ENCODE assay signal across 22 mouse cellular contexts in genomic region chr7:15918371-15918770, GRCm38 (mm10). TPM values are rescaled to one million over a fixed set of nuclear protein-coding genes. Genes with fewer than 3 reads are reported as not detected.
DNase-seq lines count a peak whose midpoint lies in the region; ATAC-seq and TF ChIP-seq lines count a peak whose summit lies in the region.
"Had no signal": no experiment of that assay in that cellular context is flagged by ENCODE, and none has a peak within 500 bp of the region (broad histone marks: within the 10 kb centered on the region; RNA-seq: fewer than 3 reads in every experiment).

No protein-coding gene starts in this region.

- peaks cover 23% of the 10 kb centered on the region for H3K36me3 ChIP-seq in heart, embryonic 11.5 days (ENCODE audit: control insufficient read depth, insufficient read depth, low read length)
- H3K36me3 ChIP-seq in liver, adult 2 months (ENCODE audit: control insufficient read depth, insufficient read depth, low read length): no peaks in the 10 kb centered on the region
- H3K36me3 ChIP-seq in liver, embryonic 11.5 days (ENCODE audit: control insufficient read depth, insufficient read depth, low read length): peaks cover 20% of the 10 kb centered on the region; the same call in 1 of the 2 replicates

- no peak overlapping the region for H3K9ac ChIP-seq in heart, embryonic 11.5 days (ENCODE audit: low read depth, low read length)
- no peak overlapping the region for H3K9ac ChIP-seq in liver, adult 2 months (ENCODE audit: low read depth, low read length)
- H3K9ac ChIP-seq in liver, embryonic 11.5 days (ENCODE audit: low read depth, low read length): no peak overlapping the region
- H3K9ac ChIP-seq: embryonic facial prominence, embryonic 13.5 days; forebrain, embryonic 12.5 days; hindbrain, embryonic 12.5 days had no signal

- no peak overlapping the region for H3K4me3 ChIP-seq in heart, embryonic 11.5 days (ENCODE audit: low read depth, low read length)
- no peak overlapping the region for H3K4me3 ChIP-seq in liver, adult 2 months (ENCODE audit: insufficient read depth, low read depth, low read length)
- H3K4me3 ChIP-seq in liver, embryonic 11.5 days (ENCODE audit: low read depth, low read length): no peak overlapping the region
- H3K4me3 ChIP-seq: embryonic facial prominence, embryonic 13.5 days; forebrain, embryonic 12.5 days; hindbrain, embryonic 12.5 days had no signal

- no peak overlapping the region for H3K4me2 ChIP-seq in heart, embryonic 11.5 days
- H3K4me2 ChIP-seq in liver, embryonic 11.5 days: no peak overlapping the region
- H3K4me2 ChIP-seq: embryonic facial prominence, embryonic 13.5 days; forebrain, embryonic 12.5 days; hindbrain, embryonic 12.5 days had no signal

- no peaks in the 10 kb centered on the region for H3K9me3 ChIP-seq in heart, embryonic 11.5 days (replicated peaks; ENCODE audit: control insufficient read depth, low read length)
- H3K9me3 ChIP-seq in liver, embryonic 11.5 days (ENCODE audit: control insufficient read depth, low read length): no peaks in the 10 kb centered on the region
- H3K9me3 ChIP-seq: embryonic facial prominence, embryonic 13.5 days; forebrain, embryonic 12.5 days; hindbrain, embryonic 12.5 days had no signal

- DNase-seq in adrenal gland, postnatal 14 days: peak; percentile 57
- DNase-seq in adrenal gland, adult 8-10 months: no peak
- peak; percentile 82 for DNase-seq in heart, adult 11 months
- peak; percentile 72 for DNase-seq in liver, adult 2 months (ENCODE audit: extremely low read depth, low read depth, low spot score)
- DNase-seq in liver, embryonic 11.5 days (ENCODE audit: low spot score): no peak
- no peak for DNase-seq in embryo, embryonic 9.5 days (ENCODE audit: extremely low spot score)
- DNase-seq: cerebellum, adult 2 months; cerebellum, postnatal 25 days; gastrocnemius, postnatal 25 days; heart, postnatal 10 days; heart, postnatal 4 days had no signal

- TF ChIP-seq POLR2A in liver, adult 2 months (IDR thresholded peaks at IDR 0.05; ENCODE audit: extremely low read depth, insufficient read depth, low read length): no peak

- TF ChIP-seq CTCF in liver, adult 2 months (IDR thresholded peaks at IDR 0.05; ENCODE audit: low read depth, low read length): no peak

- no peaks in the 10 kb centered on the region for H3K27me3 ChIP-seq in heart, embryonic 11.5 days (ENCODE audit: control insufficient read depth, insufficient read depth, low read length)
- H3K27me3 ChIP-seq in liver, adult 2 months (ENCODE audit: control insufficient read depth, insufficient read depth, low read length): no peaks in the 10 kb centered on the region
- no peaks in the 10 kb centered on the region for H3K27me3 ChIP-seq in liver, embryonic 11.5 days (replicated peaks; ENCODE audit: control insufficient read depth, insufficient read depth, low read length)
- H3K27me3 ChIP-seq: embryonic facial prominence, embryonic 13.5 days; forebrain, embryonic 12.5 days; hindbrain, embryonic 12.5 days had no signal

- no peak for ATAC-seq in heart, embryonic 11.5 days (replicated peaks; ENCODE audit: insufficient number of reproducible peaks, low FRiP score, low TSS enrichment)
- ATAC-seq in liver, embryonic 11.5 days (replicated peaks; ENCODE audit: low FRiP score): no peak
- ATAC-seq: forebrain, embryonic 16.5 days; hindbrain, embryonic 16.5 days; inflammation-experienced regulatory T-cells, adult 6 months; intestine, postnatal 0 days had no signal

- peaks cover 7% of the 10 kb centered on the region; the same call in 1 of the 2 replicates for H3K79me2 ChIP-seq in liver, adult 2 months (ENCODE audit: control insufficient read depth, insufficient read depth, low read length)

- no peak overlapping the region for H3K27ac ChIP-seq in heart, embryonic 11.5 days (ENCODE audit: low read depth, low read length)
- no peak overlapping the region for H3K27ac ChIP-seq in liver, adult 2 months (replicated peaks; ENCODE audit: insufficient read depth, low read depth, low read length)
- H3K27ac ChIP-seq in liver, embryonic 11.5 days (ENCODE audit: low read depth, low read length): no peak overlapping the region
- H3K27ac ChIP-seq: embryonic facial prominence, embryonic 13.5 days; forebrain, embryonic 12.5 days; hindbrain, embryonic 12.5 days had no signal

- peaks cover 14% of the 10 kb centered on the region for H3K4me1 ChIP-seq in heart, embryonic 11.5 days (ENCODE audit: control insufficient read depth, insufficient read depth, low read length)
- peaks cover 10% of the 10 kb centered on the region for H3K4me1 ChIP-seq in liver, adult 2 months (ENCODE audit: control insufficient read depth, insufficient read depth, low read length)
- H3K4me1 ChIP-seq in liver, embryonic 11.5 days (replicated peaks; ENCODE audit: control insufficient read depth, insufficient read depth, low read length): peaks cover 30% of the 10 kb centered on the region

RNA-seq across cellular contexts. Expression of gene Selenow, which starts 3.8 kb away (rescaled TPM):
- 191 and 202 TPM in 2 replicates for total RNA-seq in adrenal gland, postnatal 14 days (2021)
- 100 to 1,000 TPM; 169 to 222 (median 210) TPM for total RNA-seq in adrenal gland, adult 8-10 months (2022)
- polyA plus RNA-seq in heart, embryonic 11.5 days (2014; fragmentation: Nextera tagmentation; extraction: Ambion mirVana): 726 and 772 TPM in 2 replicates
- total RNA-seq in liver, adult 2 months (2014; rRNA removed): 67.9 and 68.1 TPM in 2 replicates
- polyA plus RNA-seq in liver, adult 2 months (2012; rRNA removed): 250 and 292 TPM in 2 replicates
- 557 and 609 TPM in 2 replicates for polyA plus RNA-seq in liver, embryonic 11.5 days (2014; fragmentation: Nextera tagmentation; extraction: Ambion mirVana)

RNA-seq across cellular contexts. Expression of gene Nop53, which starts 27.5 kb away (rescaled TPM):
- total RNA-seq in adrenal gland, postnatal 14 days (2021): 196 and 213 TPM in 2 replicates
- total RNA-seq in adrenal gland, adult 8-10 months (2022): 100 to 1,000 TPM; 175 to 199 (median 191) TPM
- 130 and 137 TPM in 2 replicates for polyA plus RNA-seq in heart, embryonic 11.5 days (2014; fragmentation: Nextera tagmentation; extraction: Ambion mirVana)
- total RNA-seq in liver, adult 2 months (2014; rRNA removed): 57.3 and 59.6 TPM in 2 replicates
- 65.2 and 69.5 TPM in 2 replicates for polyA plus RNA-seq in liver, adult 2 months (2012; rRNA removed)
- 217 and 219 TPM in 2 replicates for polyA plus RNA-seq in liver, embryonic 11.5 days (2014; fragmentation: Nextera tagmentation; extraction: Ambion mirVana)

RNA-seq across cellular contexts. Expression of gene Crxos, which starts 36.0 kb away (rescaled TPM):
- total RNA-seq in adrenal gland, postnatal 14 days (2021): not detected in 2 replicates
- total RNA-seq in adrenal gland, adult 8-10 months (2022): not detected
- not detected in 2 replicates for polyA plus RNA-seq in heart, embryonic 11.5 days (2014; fragmentation: Nextera tagmentation; extraction: Ambion mirVana)
- not detected in 2 replicates for total RNA-seq in liver, adult 2 months (2014; rRNA removed)
- polyA plus RNA-seq in liver, adult 2 months (2012; rRNA removed): not detected in 2 replicates
- polyA plus RNA-seq in liver, embryonic 11.5 days (2014; fragmentation: Nextera tagmentation; extraction: Ambion mirVana): not detected in 2 replicates
- total RNA-seq: gastrocnemius, postnatal 25 days; granulocyte monocyte progenitor cell, adult 5-6 weeks; heart, postnatal 10 days; heart, postnatal 4 days had no signal
- polyA plus RNA-seq: cerebellum, adult 2 months; embryonic facial prominence, embryonic 13.5 days; forebrain, embryonic 12.5 days; forebrain, embryonic 16.5 days; heart, embryonic 14.5 days; hindbrain, embryonic 12.5 days; hindbrain, embryonic 16.5 days; inflammation-experienced regulatory T-cells, adult 6 months; intestine, postnatal 0 days had no signal

RNA-seq across cellular contexts. Expression of gene Crx, which starts 38.6 kb away (rescaled TPM):
- not detected in 2 replicates for total RNA-seq in adrenal gland, postnatal 14 days (2021)
- total RNA-seq in adrenal gland, adult 8-10 months (2022): not detected
- not detected in 2 replicates for polyA plus RNA-seq in heart, embryonic 11.5 days (2014; fragmentation: Nextera tagmentation; extraction: Ambion mirVana)
- total RNA-seq in liver, adult 2 months (2014; rRNA removed): not detected in 2 replicates
- polyA plus RNA-seq in liver, adult 2 months (2012; rRNA removed): not detected in 2 replicates
- not detected in 2 replicates for polyA plus RNA-seq in liver, embryonic 11.5 days (2014; fragmentation: Nextera tagmentation; extraction: Ambion mirVana)
- total RNA-seq: CH12.LX; gastrocnemius, postnatal 25 days; granulocyte monocyte progenitor cell, adult 5-6 weeks; heart, postnatal 10 days; heart, postnatal 4 days had no signal
- polyA plus RNA-seq: cerebellum, adult 2 months; embryonic facial prominence, embryonic 13.5 days; forebrain, embryonic 12.5 days; forebrain, embryonic 16.5 days; heart, embryonic 14.5 days; hindbrain, embryonic 12.5 days; hindbrain, embryonic 16.5 days; inflammation-experienced regulatory T-cells, adult 6 months; intestine, postnatal 0 days had no signal

RNA-seq across cellular contexts. Expression of gene Ehd2, which starts 49.0 kb away (rescaled TPM):
- total RNA-seq in adrenal gland, postnatal 14 days (2021): 119 and 121 TPM in 2 replicates
- total RNA-seq in adrenal gland, adult 8-10 months (2022): 10 to 100 TPM; 23.3 to 100.0 (median 41.1) TPM
- 16.3 and 23.4 TPM in 2 replicates for polyA plus RNA-seq in heart, embryonic 11.5 days (2014; fragmentation: Nextera tagmentation; extraction: Ambion mirVana)
- 1.0 and 1.4 TPM in 2 replicates for total RNA-seq in liver, adult 2 months (2014; rRNA removed)
- 1.6 and 1.7 TPM in 2 replicates for polyA plus RNA-seq in liver, adult 2 months (2012; rRNA removed)
- polyA plus RNA-seq in liver, embryonic 11.5 days (2014; fragmentation: Nextera tagmentation; extraction: Ambion mirVana): 7.5 and 10.8 TPM in 2 replicates
- total RNA-seq: granulocyte monocyte progenitor cell, adult 5-6 weeks had no signal

Comparison
In these comparisons a context has a peak if more than half of its experiments do, and no peak if none do; other contexts are left out.
1. DNase-seq: peak in adrenal gland, postnatal 14 days (single experiment), heart, adult 11 months (single experiment) and liver, adult 2 months (single experiment); none in adrenal gland, adult 8-10 months (single experiment), liver, embryonic 11.5 days (single experiment) and embryo, embryonic 9.5 days (single experiment).